Mouse (Mus musculus) kidney, adult 2 months (tissue): Measurements from ENCODE around the gene Cfap44. TPM values are rescaled to one million over a fixed set of nuclear protein-coding genes. Genes with fewer than 3 reads are reported as not detected.
A peak's percentile ranks its signal among the peaks of the same experiment; 100 is the strongest.

Experiments
- DNase-seq: peaks from one replicate; pipeline ENCODE4 v3.0.0; 2021
- H3K27ac ChIP-seq: fragments of 200-500 bp; 2 replicates; pipeline ENCODE4 v1.5.1; 2012; ENCODE audit warnings: low read depth, low read length, control low read depth, inconsistent platforms; ENCODE audit not compliant: insufficient read depth
- H3K27me3 ChIP-seq: fragments of 200-500 bp; replicated peaks from 2 replicates; pipeline ENCODE4 v1.6.1; 2012; ENCODE audit warnings: mild to moderate bottlenecking, moderate library complexity, low read length, inconsistent platforms; ENCODE audit not compliant: control insufficient read depth, insufficient read depth
- H3K36me3 ChIP-seq: fragments of 200-500 bp; 2 replicates; pipeline ENCODE4 v1.6.1; 2012; ENCODE audit warnings: mild to moderate bottlenecking, moderate library complexity, low read length, inconsistent platforms; ENCODE audit not compliant: control insufficient read depth, insufficient read depth
- H3K4me1 ChIP-seq: fragments of 200-500 bp; 2 replicates; pipeline ENCODE4 v1.6.1; 2011; ENCODE audit warnings: low read length; ENCODE audit not compliant: control insufficient read depth, insufficient read depth
- H3K4me3 ChIP-seq: fragments of 200-500 bp; 2 replicates; pipeline ENCODE4 v1.5.1; 2011; ENCODE audit warnings: mild to moderate bottlenecking, low read depth, low read length, control low read depth; ENCODE audit not compliant: insufficient read depth
- CTCF ChIP-seq: fragments of 200-500 bp; conservative IDR thresholded peaks from 2 replicates; pipeline ENCODE4 v1.5.1; 2011; ENCODE audit warnings: low read depth, mild to moderate bottlenecking, control low read depth, low read length, moderate library complexity, mixed read lengths; ENCODE audit not compliant: insufficient read depth, insufficient read length
- POLR2A ChIP-seq: fragments of 200-500 bp; IDR thresholded peaks from one replicate; pipeline ENCODE4 v1.6.1; 2011; ENCODE audit warnings: low read depth, low read length, control low read depth
- WGBS: fragments of 180-500 bp; shearing (Covaris S2); methylation state at CpG from one replicate; pipeline ENCODE4 v1.1.7; 2018; 5-methylcytosine and 5-hydroxymethylcytosine counted together
- polyA plus RNA-seq: library from polyadenylated mRNA; depleted of rRNA; stranded (reverse); fragments of >200 nt; gene quantifications from 2 replicates; pipeline ENCODE4 v1.2.3, GENCODE M21; 2012; rRNA removed

Gene Cfap44
- 0.03 and 0.15 TPM in 2 replicates for polyA plus RNA-seq

- peak; percentile 79 for DNase-seq
- H3K4me1 ChIP-seq: peaks cover 15% of the 10 kb centered on the region; the same call in 1 of the 2 replicates
- WGBS: 4% methylated on average over 17 of the region's 17 CpGs
- H3K27ac ChIP-seq: no peak within 1 kb of the TSS
- no peaks in the 10 kb centered on the region for H3K27me3 ChIP-seq
- peak within 1 kb of the TSS; percentile 32 for H3K4me3 ChIP-seq
- no peaks in the 10 kb centered on the region for H3K36me3 ChIP-seq
- TF ChIP-seq POLR2A (no peak), CTCF (no peak)
These were observed at the start of gene Cfap44 for GRCm38 (mm10) chr16:44394577-44395243. Gene Cfap44, plus strand, starts transcription at chr16:44394796.

GRCm38 (mm10) chr16:44347071-44347901, 47.3 kb upstream of the Cfap44 start, which contains the start of gene Spice1:
Gene Spice1, plus strand, starts transcription at chr16:44347121.
- under 1% methylated on average over 67 of the region's 67 CpGs for WGBS

GRCm38 (mm10) chr16:44349801-44350397, 44.7 kb upstream of the Cfap44 start:
- TF ChIP-seq POLR2A (no peak), CTCF (no peak)
- no peak for DNase-seq
- Histone ChIP-seq H3K27ac (no peak overlapping the region; the same call in 1 of the 2 replicates), H3K36me3 (no peaks in the 10 kb centered on the region), H3K4me3 (no peak overlapping the region), H3K4me1 (no peaks in the 10 kb centered on the region), H3K27me3 (no peaks in the 10 kb centered on the region)
- 79% methylated on average over 4 of the region's 4 CpGs for WGBS

More at GRCm38 (mm10) chr16:44347071-44347901, 47.3 kb upstream of the Cfap44 start, which contains the start of gene Spice1:
- Histone ChIP-seq H3K4me1 (no peaks in the 10 kb centered on the region), H3K27ac (peak within 1 kb of the TSS; percentile 81), H3K4me3 (peak within 1 kb of the TSS; percentile 82), H3K27me3 (no peaks in the 10 kb centered on the region), H3K36me3 (no peaks in the 10 kb centered on the region)
- peak; percentile 97 for DNase-seq
- TF ChIP-seq POLR2A (peak; percentile 23), CTCF (peak; percentile 49)

- Histone ChIP-seq H3K27ac (no peak overlapping the region), H3K27me3 (no peaks in the 10 kb centered on the region)
These were observed 38.3 kb upstream of the Cfap44 start for GRCm38 (mm10) chr16:44356291-44356690.

GRCm38 (mm10) chr16:44357571-44358268, 36.9 kb upstream of the Cfap44 start:
- TF ChIP-seq CTCF: no peak
- no peak for TF ChIP-seq POLR2A
- peak; percentile 72 for DNase-seq
- Histone ChIP-seq H3K27me3 (no peaks in the 10 kb centered on the region), H3K36me3 (no peaks in the 10 kb centered on the region; the same call in none of the 2 replicates), H3K4me3 (no peak overlapping the region), H3K27ac (no peak overlapping the region), H3K4me1 (peaks cover 6% of the 10 kb centered on the region; the same call in 1 of the 2 replicates)
- WGBS: 72% methylated on average over 4 of the region's 4 CpGs

More at GRCm38 (mm10) chr16:44356291-44356690, 38.3 kb upstream of the Cfap44 start:
- 64% methylated on average over 7 of the region's 7 CpGs for WGBS
- no peak for DNase-seq
- Histone ChIP-seq H3K4me1 (peaks cover 4% of the 10 kb centered on the region; the same call in 1 of the 2 replicates), H3K4me3 (no peak overlapping the region), H3K36me3 (no peaks in the 10 kb centered on the region; the same call in none of the 2 replicates)
- TF ChIP-seq CTCF (no peak), POLR2A (no peak)
